Mouse (Mus musculus) limb, embryonic 14.5 days (tissue): ENCODE data around the gene Pigk. TPM values are rescaled to one million over a fixed set of nuclear protein-coding genes. Genes with fewer than 3 reads are reported as not detected.

Experiments used
- ATAC-seq: fragments of 200-750 bp; cut with Nextera tagmentation; 2 replicates; pipeline ENCODE4 v1.8.0; 2017; ENCODE audit warnings: low read depth, moderate number of reproducible peaks, moderate TSS enrichment; ENCODE audit not compliant: low FRiP score
- DNase-seq: peaks from one replicate; pipeline ENCODE4 v3.0.0-alpha.2; 2015; ENCODE audit warnings: low spot score
- H3K27ac ChIP-seq: fragments of 300-500 bp; sonication (generic); replicated peaks from 2 replicates; pipeline ENCODE4 v1.5.1; 2014; ENCODE audit warnings: low read depth, mild to moderate bottlenecking, low read length, moderate library complexity, mixed read lengths
- H3K27me3 ChIP-seq: fragments of 300-500 bp; sonication (generic); 2 replicates; pipeline ENCODE4 v1.6.1; 2014; ENCODE audit warnings: low read length, mixed read lengths; ENCODE audit not compliant: control insufficient read depth, insufficient read depth
- H3K36me3 ChIP-seq: fragments of 300-500 bp; sonication (generic); 2 replicates; pipeline ENCODE4 v1.6.1; 2014; ENCODE audit warnings: mild to moderate bottlenecking, low read length, moderate library complexity, mixed read lengths; ENCODE audit not compliant: control insufficient read depth, insufficient read depth
- H3K4me1 ChIP-seq: fragments of 300-500 bp; sonication (generic); 2 replicates; pipeline ENCODE4 v1.6.1; 2014; ENCODE audit warnings: antibody characterized with exemption, low read length, mixed read lengths; ENCODE audit not compliant: control insufficient read depth, insufficient read depth
- H3K4me2 ChIP-seq: fragments of 300-500 bp; sonication (generic); replicated peaks from 2 replicates; pipeline ENCODE4 v1.6.1; 2014; ENCODE audit warnings: low read depth, mild to moderate bottlenecking, low read length, moderate library complexity; ENCODE audit not compliant: severe bottlenecking
- H3K4me3 ChIP-seq: fragments of 300-500 bp; sonication (generic); replicated peaks from 2 replicates; pipeline ENCODE4 v1.5.1; 2014; ENCODE audit warnings: low read length
- H3K9ac ChIP-seq: fragments of 300-500 bp; sonication (generic); 2 replicates; pipeline ENCODE4 v1.6.1; 2014; ENCODE audit warnings: mild to moderate bottlenecking, low read depth, low read length, moderate library complexity; ENCODE audit not compliant: severe bottlenecking
- H3K9me3 ChIP-seq: fragments of 300-500 bp; sonication (generic); 2 replicates; pipeline ENCODE4 v1.6.1; 2016; ENCODE audit warnings: low read length; ENCODE audit not compliant: control insufficient read depth
- POLR2A ChIP-seq: fragments of 200-500 bp; IDR thresholded peaks from 2 replicates; pipeline ENCODE4 v1.8.0; 2012; ENCODE audit warnings: inconsistent platforms, mild to moderate bottlenecking, moderate library complexity, borderline replicate concordance; ENCODE audit not compliant: insufficient read depth, insufficient read length; ENCODE audit errors: extremely low read depth
- WGBS: fragments of 180-500 bp; shearing (Covaris S2); extraction: QIAGEN DNeasy Blood & Tissue Kit; methylation state at CpG from one replicate; pipeline ENCODE4 v1.1.7; 2014; 5-methylcytosine and 5-hydroxymethylcytosine counted together
- polyA plus RNA-seq, 2 experiments: library from polyadenylated mRNA; depleted of rRNA in 1 of 2; stranded (reverse) in 1 of 2; unstranded in 1 of 2; fragments of >200 nt; fragmentation: Nextera tagmentation in 1 of 2; extraction: Ambion mirVana in 1 of 2; gene quantifications; 2 replicates each; pipeline versions ENCODE4 v1.2.1 to v1.2.3; 2012 to 2014

The Pigk gene
- polyA plus RNA-seq, 2 experiments, result 20.4 to 53.1 TPM

- DNase-seq (no peak), ATAC-seq (no peak)
- 66% methylated on average over 12 of the region's 12 CpGs for WGBS
These were observed 154.0 kb downstream of the Pigk start for GRCm38 (mm10) chr3:152867654-152868525.

GRCm38 (mm10) chr3:152872054-152872453, 158.2 kb downstream of the Pigk start:
- WGBS, result 77% methylated on average over 12 of the region's 12 CpGs
- no peaks in the 10 kb centered on the region for H3K36me3 ChIP-seq
- H3K9me3 ChIP-seq, result no peaks in the 10 kb centered on the region
- H3K4me3 ChIP-seq, result no peak overlapping the region
- no peak overlapping the region for H3K27ac ChIP-seq
- no peak overlapping the region for H3K9ac ChIP-seq
- DNase-seq, result no peak
- H3K27me3 ChIP-seq, result no peaks in the 10 kb centered on the region
- ATAC-seq, result no peak
- no peak for TF ChIP-seq POLR2A
- H3K4me2 ChIP-seq, result no peak overlapping the region
- H3K4me1 ChIP-seq, result no peaks in the 10 kb centered on the region

More at GRCm38 (mm10) chr3:152867654-152868525, 154.0 kb downstream of the Pigk start:
- no peak overlapping the region for H3K4me3 ChIP-seq
- H3K36me3 ChIP-seq, result no peaks in the 10 kb centered on the region
- H3K9me3 ChIP-seq, result no peaks in the 10 kb centered on the region
- H3K27ac ChIP-seq, result no peak overlapping the region
- no peak overlapping the region for H3K9ac ChIP-seq
- H3K27me3 ChIP-seq, result no peaks in the 10 kb centered on the region
- no peaks in the 10 kb centered on the region for H3K4me1 ChIP-seq
- no peak for TF ChIP-seq POLR2A
- no peak overlapping the region for H3K4me2 ChIP-seq

GRCm38 (mm10) chr3:152872596-152872995, 158.7 kb downstream of the Pigk start:
- no peaks in the 10 kb centered on the region for H3K9me3 ChIP-seq
- no peaks in the 10 kb centered on the region for H3K27me3 ChIP-seq
- ATAC-seq (no peak), DNase-seq (no peak)
- H3K4me3 ChIP-seq, result no peak overlapping the region
- no peaks in the 10 kb centered on the region for H3K4me1 ChIP-seq
- TF ChIP-seq POLR2A, result no peak
- no peak overlapping the region for H3K9ac ChIP-seq
- 61% methylated on average over 6 of the region's 6 CpGs for WGBS
- no peak overlapping the region for H3K4me2 ChIP-seq
- no peak overlapping the region for H3K27ac ChIP-seq
- H3K36me3 ChIP-seq, result no peaks in the 10 kb centered on the region

- Histone ChIP-seq H3K27me3 (no peaks in the 10 kb centered on the region), H3K9me3 (no peaks in the 10 kb centered on the region), H3K4me3 (no peak overlapping the region), H3K27ac (no peak overlapping the region), H3K4me1 (no peaks in the 10 kb centered on the region), H3K9ac (no peak overlapping the region), H3K4me2 (no peak overlapping the region), H3K36me3 (no peaks in the 10 kb centered on the region)
- DNase-seq, result no peak
- 82% methylated on average over 17 of the region's 17 CpGs for WGBS
- ATAC-seq, result no peak
- TF ChIP-seq POLR2A, result no peak
These were observed 160.8 kb downstream of the Pigk start for GRCm38 (mm10) chr3:152874431-152875355.

- no peak overlapping the region for H3K27ac ChIP-seq
- no peak overlapping the region for H3K9ac ChIP-seq
- ATAC-seq, result no peak
- no peak overlapping the region for H3K4me3 ChIP-seq
- H3K9me3 ChIP-seq, result no peaks in the 10 kb centered on the region
- no peak overlapping the region for H3K4me2 ChIP-seq
- H3K36me3 ChIP-seq, result no peaks in the 10 kb centered on the region
- no peaks in the 10 kb centered on the region for H3K4me1 ChIP-seq
- no peak for TF ChIP-seq POLR2A
- 82% methylated on average over 6 of the region's 6 CpGs for WGBS
- no peak for DNase-seq
- no peaks in the 10 kb centered on the region for H3K27me3 ChIP-seq
These were observed 161.9 kb downstream of the Pigk start for GRCm38 (mm10) chr3:152875723-152876290.
